Mouse (Mus musculus): Measurements from ENCODE around the gene Clstn1.

GRCm38 (mm10) chr4:149578831-149579230, 7.4 kb upstream of the Clstn1 start:
- TF ChIP-seq CHD2 (IDR thresholded peaks at IDR 0.05; ENCODE audit: low read length) = no peak
- TF ChIP-seq HCFC1 (IDR thresholded peaks at IDR 0.05; ENCODE audit: low read depth, low read length) = no peak
- no peak for TF ChIP-seq CTCF (IDR thresholded peaks at IDR 0.05 in 2 of 3, conservative IDR thresholded peaks at IDR 0.05 in 1 of 3; ENCODE audit: control insufficient read depth in 1 of 3, insufficient read depth in 1 of 3, low read depth in 2 of 3, low read length in 3 of 3, poor library complexity in 1 of 3, severe bottlenecking in 1 of 3)
- TF ChIP-seq KAT2A (conservative IDR thresholded peaks at IDR 0.05; ENCODE audit: low read depth, low read length) = no peak
- TF ChIP-seq RCOR1 (IDR thresholded peaks at IDR 0.05; ENCODE audit: low read depth, low read length) = no peak
- TF ChIP-seq EP300 (IDR thresholded peaks at IDR 0.05; ENCODE audit: low read depth in 1 of 2, low read length in 2 of 2) = no peak
- TF ChIP-seq POLR2A (IDR thresholded peaks at IDR 0.05; ENCODE audit: control insufficient read depth in 1 of 2, insufficient read depth in 1 of 2, low read depth in 1 of 2, low read length in 2 of 2, poor library complexity in 1 of 2) = no peak
- no peak for TF ChIP-seq POLR2AphosphoS2 (IDR thresholded peaks at IDR 0.05; ENCODE audit: low read length)
- TF ChIP-seq MEF2A (IDR thresholded peaks at IDR 0.05; ENCODE audit: extremely low read depth, insufficient replicate concordance, low read depth, low read length, poor library complexity, severe bottlenecking) = no peak
- TF ChIP-seq ZC3H11A (IDR thresholded peaks at IDR 0.05; ENCODE audit: low read depth, low read length) = no peak
- TF ChIP-seq SMC3 (IDR thresholded peaks at IDR 0.05; ENCODE audit: low read depth, low read length) = no peak
